Mouse (Mus musculus) liver, adult 2 months (tissue): Measurements from ENCODE around the gene Dcaf8.

Experiments used
- CTCF ChIP-seq: fragments of 200-500 bp; IDR thresholded peaks from 2 replicates; pipeline ENCODE4 v1.5.1; 2011; ENCODE audit warnings: low read depth, low read length, control low read depth
- POLR2A ChIP-seq: fragments of 200-500 bp; IDR thresholded peaks from 2 replicates; pipeline ENCODE4 v1.6.1; 2011; ENCODE audit warnings: low read length, control low read depth; ENCODE audit not compliant: insufficient read depth; ENCODE audit errors: extremely low read depth

DNA sequence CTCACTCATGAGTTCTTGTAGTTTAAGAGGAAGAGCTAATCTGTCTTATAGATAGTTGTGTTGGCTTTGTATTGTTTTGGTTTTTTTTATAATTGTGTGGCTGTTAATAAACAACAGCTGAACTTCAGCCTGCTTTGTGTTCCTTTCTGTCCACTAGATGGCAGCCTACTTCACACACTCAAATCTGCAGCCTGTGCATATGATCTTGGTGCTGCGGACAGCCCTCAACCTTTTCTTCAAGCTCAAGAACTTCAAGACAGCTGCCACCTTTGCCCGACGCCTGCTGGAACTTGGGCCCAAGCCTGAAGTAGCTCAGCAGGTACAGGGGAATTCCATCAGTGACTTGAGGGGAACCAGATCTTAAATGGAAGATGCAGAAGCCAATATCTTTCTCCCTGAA is 28.2 kb upstream of the Dcaf8 start:
- TF ChIP-seq POLR2A = no peak
- peak; percentile 65 for TF ChIP-seq CTCF
